Mouse (Mus musculus): ENCODE data around the gene Sars. TPM values are rescaled to one million over a fixed set of nuclear protein-coding genes. Genes with fewer than 3 reads are reported as not detected.

Gene Sars
- polyA plus RNA-seq, 1 experiment from 2014 or later: 132 TPM

GRCm38 (mm10) chr3:108406306-108406885 is 38.6 kb downstream of the Sars start:
- WGBS (ENCODE audit: insufficient replicate concordance): 74% methylated on average over 24 of the region's 24 CpGs
- peaks cover 39% of the 10 kb centered on the region for H3K27me3 ChIP-seq (replicated peaks)

GRCm38 (mm10) chr3:108405536-108406305 is 39.3 kb downstream of the Sars start:
- Histone ChIP-seq H3K9me3 (replicated peaks) (no peaks in the 10 kb centered on the region), H3K27me3 (replicated peaks) (peaks cover 39% of the 10 kb centered on the region), H3K4me1 (0 out of 2 replicates have a peak, but pooled peaks cover 3% of the 10 kb centered on the region), H3K4me2 (no peak overlapping the region), H3K9ac (no peak overlapping the region), H3K27ac (no peak overlapping the region), H3K4me3 (no peak overlapping the region), H3K36me3 (no peaks in the 10 kb centered on the region)
- no peak for ATAC-seq
- 43% methylated on average over 14 of the region's 14 CpGs for WGBS (ENCODE audit: insufficient replicate concordance)

More at GRCm38 (mm10) chr3:108406306-108406885, 38.6 kb downstream of the Sars start:
- no peak for ATAC-seq
- H3K9ac ChIP-seq: no peak overlapping the region
- no peaks in the 10 kb centered on the region for H3K9me3 ChIP-seq (replicated peaks)
- no peak overlapping the region for H3K27ac ChIP-seq
- 0 out of 2 replicates have a peak, but pooled peaks cover 3% of the 10 kb centered on the region for H3K4me1 ChIP-seq
- no peak overlapping the region for H3K4me3 ChIP-seq
- H3K36me3 ChIP-seq: no peaks in the 10 kb centered on the region
- H3K4me2 ChIP-seq: no peak overlapping the region

GRCm38 (mm10) chr3:108402528-108402920 is 42.5 kb downstream of the Sars start:
- 0 out of 2 replicates have a peak, but pooled peaks cover 3% of the 10 kb centered on the region for H3K4me1 ChIP-seq
- WGBS (ENCODE audit: insufficient replicate concordance): 82% methylated on average over 15 of the region's 15 CpGs
- H3K4me2 ChIP-seq: no peak overlapping the region
- no peak overlapping the region for H3K9ac ChIP-seq
- H3K27me3 ChIP-seq (replicated peaks): peaks cover 54% of the 10 kb centered on the region
- H3K9me3 ChIP-seq (replicated peaks): no peaks in the 10 kb centered on the region
- no peak overlapping the region for H3K4me3 ChIP-seq
- no peak overlapping the region for H3K27ac ChIP-seq
- H3K36me3 ChIP-seq: no peaks in the 10 kb centered on the region
- no peak for ATAC-seq

- peak; percentile 65 for ATAC-seq
- Histone ChIP-seq H3K27me3 (replicated peaks) (peaks cover 55% of the 10 kb centered on the region), H3K4me3 (no peak overlapping the region), H3K4me2 (peak overlapping the region; percentile 34), H3K36me3 (no peaks in the 10 kb centered on the region), H3K4me1 (0 out of 2 replicates have a peak, but pooled peaks cover 3% of the 10 kb centered on the region), H3K27ac (no peak overlapping the region), H3K9me3 (replicated peaks) (no peaks in the 10 kb centered on the region), H3K9ac (no peak overlapping the region)
- 31% methylated on average over 22 of the region's 22 CpGs for WGBS (ENCODE audit: insufficient replicate concordance)
These were observed 43.1 kb downstream of the Sars start for GRCm38 (mm10) chr3:108401692-108402527.

GRCm38 (mm10) chr3:108400442-108400841 is 44.6 kb downstream of the Sars start:
- ATAC-seq: no peak
- Histone ChIP-seq H3K9ac (no peak overlapping the region), H3K27ac (no peak overlapping the region), H3K4me2 (no peak overlapping the region), H3K4me1 (0 out of 2 replicates have a peak, but pooled peaks cover 3% of the 10 kb centered on the region), H3K27me3 (replicated peaks) (peaks cover 43% of the 10 kb centered on the region), H3K9me3 (replicated peaks) (no peaks in the 10 kb centered on the region), H3K36me3 (no peaks in the 10 kb centered on the region), H3K4me3 (no peak overlapping the region)
- WGBS (ENCODE audit: insufficient replicate concordance): 58% methylated on average over 5 of the region's 5 CpGs

- H3K4me3 ChIP-seq: no peak overlapping the region
- WGBS (ENCODE audit: insufficient replicate concordance): 83% methylated on average over 9 of the region's 9 CpGs
- H3K4me2 ChIP-seq: no peak overlapping the region
- no peaks in the 10 kb centered on the region for H3K9me3 ChIP-seq (replicated peaks)
- no peaks in the 10 kb centered on the region for H3K36me3 ChIP-seq
- no peak for ATAC-seq
- no peak overlapping the region for H3K9ac ChIP-seq
- H3K4me1 ChIP-seq: 0 out of 2 replicates have a peak, but pooled peaks cover 3% of the 10 kb centered on the region
- no peak overlapping the region for H3K27ac ChIP-seq
- H3K27me3 ChIP-seq (replicated peaks): peaks cover 37% of the 10 kb centered on the region
These were observed 46.7 kb downstream of the Sars start for GRCm38 (mm10) chr3:108398281-108398680.

- H3K9me3 ChIP-seq (replicated peaks): no peaks in the 10 kb centered on the region
- no peak overlapping the region for H3K27ac ChIP-seq
- WGBS (ENCODE audit: insufficient replicate concordance): 43% methylated on average over 15 of the region's 15 CpGs
- H3K4me3 ChIP-seq: no peak overlapping the region
- peaks cover 1% of the 10 kb centered on the region for H3K36me3 ChIP-seq
- H3K4me1 ChIP-seq: peaks cover 14% of the 10 kb centered on the region
- H3K27me3 ChIP-seq (replicated peaks): peaks cover 28% of the 10 kb centered on the region
- H3K4me2 ChIP-seq: 0 out of 2 replicates have a peak overlapping the region, but pooled peaks have one; percentile 10
- no peak overlapping the region for H3K9ac ChIP-seq
- ATAC-seq: no peak
These were observed 52.2 kb downstream of the Sars start for GRCm38 (mm10) chr3:108392793-108393192.

GRCm38 (mm10) chr3:108392299-108392698 is 52.7 kb downstream of the Sars start:
- Histone ChIP-seq H3K4me1 (peaks cover 14% of the 10 kb centered on the region), H3K36me3 (peaks cover 6% of the 10 kb centered on the region), H3K9me3 (replicated peaks) (no peaks in the 10 kb centered on the region), H3K4me3 (no peak overlapping the region), H3K4me2 (0 out of 2 replicates have a peak overlapping the region, but pooled peaks have one; percentile 10), H3K9ac (no peak overlapping the region), H3K27ac (no peak overlapping the region), H3K27me3 (replicated peaks) (peaks cover 23% of the 10 kb centered on the region; the same call in 1 of the 2 replicates)
- ATAC-seq: no peak
- 26% methylated on average over 10 of the region's 10 CpGs for WGBS (ENCODE audit: insufficient replicate concordance)

GRCm38 (mm10) chr3:108389111-108389545 is 55.9 kb downstream of the Sars start:
- Histone ChIP-seq H3K9ac (no peak overlapping the region), H3K4me2 (peak overlapping the region; percentile 32), H3K9me3 (replicated peaks) (no peaks in the 10 kb centered on the region), H3K27ac (no peak overlapping the region), H3K27me3 (replicated peaks) (peaks cover 19% of the 10 kb centered on the region; the same call in 1 of the 2 replicates), H3K4me3 (no peak overlapping the region), H3K36me3 (peaks cover 31% of the 10 kb centered on the region), H3K4me1 (peaks cover 28% of the 10 kb centered on the region)
- peak; percentile 79 for ATAC-seq
- WGBS (ENCODE audit: insufficient replicate concordance): 1% methylated on average over 5 of the region's 5 CpGs

- no peak overlapping the region for H3K9ac ChIP-seq
- no peak for ATAC-seq
- H3K36me3 ChIP-seq: peaks cover 31% of the 10 kb centered on the region
- H3K4me2 ChIP-seq: no peak overlapping the region
- H3K4me3 ChIP-seq: no peak overlapping the region
- no peak overlapping the region for H3K27ac ChIP-seq
- peaks cover 48% of the 10 kb centered on the region for H3K4me1 ChIP-seq
- peaks cover 5% of the 10 kb centered on the region; the same call in 1 of the 2 replicates for H3K27me3 ChIP-seq (replicated peaks)
- WGBS (ENCODE audit: insufficient replicate concordance): 79% methylated on average over 10 of the region's 10 CpGs
- no peaks in the 10 kb centered on the region for H3K9me3 ChIP-seq (replicated peaks)
These were observed 58.8 kb downstream of the Sars start for GRCm38 (mm10) chr3:108386186-108386585.

GRCm38 (mm10) chr3:108384425-108384824 is 60.6 kb downstream of the Sars start:
- peak overlapping the region; percentile 75 for H3K4me2 ChIP-seq
- H3K27me3 ChIP-seq (replicated peaks): no peaks in the 10 kb centered on the region
- peaks cover 55% of the 10 kb centered on the region for H3K4me1 ChIP-seq
- peak overlapping the region; percentile 71 for H3K4me3 ChIP-seq
- H3K9me3 ChIP-seq (replicated peaks): no peaks in the 10 kb centered on the region
- WGBS (ENCODE audit: insufficient replicate concordance): 40% methylated on average over 2 of the region's 2 CpGs
- H3K27ac ChIP-seq: peak overlapping the region; percentile 33
- H3K36me3 ChIP-seq: peaks cover 31% of the 10 kb centered on the region
- H3K9ac ChIP-seq: peak overlapping the region; percentile 70
- ATAC-seq: no peak
